Mouse (Mus musculus): ENCODE results near the gene Slc6a8. TPM values are rescaled to one million over a fixed set of nuclear protein-coding genes. Genes with fewer than 3 reads are reported as not detected.

The Slc6a8 gene
- polyA plus RNA-seq, 1 experiment from 2014 or later = 11.8 TPM

DNA sequence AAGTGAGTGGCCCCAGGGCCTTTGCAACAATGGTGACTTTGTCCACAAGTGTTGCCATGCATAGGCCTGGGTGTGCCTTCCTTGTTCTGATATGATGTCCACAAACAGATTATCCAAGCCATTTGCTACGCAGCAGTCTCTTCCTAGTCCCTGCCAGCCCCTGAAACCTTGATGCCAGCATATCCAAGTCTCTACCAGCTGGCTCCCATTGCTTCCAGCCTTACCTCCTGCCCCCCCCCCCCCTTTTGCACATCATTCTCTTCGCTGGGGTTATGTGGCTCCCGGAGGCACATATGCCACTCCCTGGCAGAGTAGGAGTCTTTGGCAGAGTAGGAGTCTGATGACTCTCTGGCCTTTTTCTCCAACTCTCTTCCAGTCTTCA, 12.7 kb upstream of the Slc6a8 start:
- ATAC-seq (ENCODE audit: insufficient number of reproducible peaks, insufficient read depth, low FRiP score, low read depth) = no peak
- Histone ChIP-seq H3K4me1 (ENCODE audit: control insufficient read depth in 2 of 2, insufficient read depth in 2 of 2, low read length in 2 of 2) (no peaks in the 10 kb centered on the region; a peak in 1 of 4 replicates), H3K9me3 (ENCODE audit: control insufficient read depth, low read length) (no peaks in the 10 kb centered on the region), H3K36me3 (ENCODE audit: control insufficient read depth, insufficient read depth, low read length) (no peaks in the 10 kb centered on the region), H3K4me3 (ENCODE audit: control insufficient read depth in 1 of 2, insufficient read depth in 1 of 2, low read depth in 1 of 2, low read length in 2 of 2) (peak overlapping the region; percentile 46 to 47), H3K9ac (ENCODE audit: low read length) (peak overlapping the region; percentile 72), H3K4me2 (ENCODE audit: low read length) (peak overlapping the region; percentile 77), H3K27ac (replicated peaks in 1 of 2; ENCODE audit: control insufficient read depth in 1 of 2, insufficient read depth in 1 of 2, low read depth in 2 of 2, low read length in 2 of 2) (no peak overlapping the region), H3K27me3 (ENCODE audit: control insufficient read depth, insufficient read depth, low read length) (no peaks in the 10 kb centered on the region)
- 72% methylated on average over 3 of the region's 3 CpGs for WGBS

DNA sequence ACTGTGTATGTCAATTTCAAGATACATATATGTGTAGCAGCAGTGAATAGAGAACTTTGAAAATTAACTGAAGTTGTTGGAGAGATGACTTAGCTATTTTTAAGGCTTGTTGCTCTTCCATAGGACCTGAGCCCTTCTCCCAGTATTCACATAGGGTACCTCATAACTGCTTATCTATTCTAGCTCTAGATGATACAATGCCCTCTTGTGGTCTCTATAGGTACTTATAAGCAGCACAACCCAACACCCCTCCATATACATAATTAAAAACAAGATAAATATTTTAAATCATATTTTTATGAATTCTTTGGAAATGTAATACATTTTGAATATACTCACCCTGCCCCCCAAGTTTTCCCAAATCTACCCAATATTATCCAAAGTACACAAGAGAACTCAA, 9.8 kb upstream of the Slc6a8 start:
- no peak for ATAC-seq (ENCODE audit: insufficient number of reproducible peaks, insufficient read depth, low FRiP score, low read depth)
- H3K9me3 ChIP-seq (ENCODE audit: control insufficient read depth, low read length) = no peaks in the 10 kb centered on the region
- no peaks in the 10 kb centered on the region for H3K27me3 ChIP-seq (ENCODE audit: control insufficient read depth, insufficient read depth, low read length)
- no peak overlapping the region for H3K4me3 ChIP-seq (ENCODE audit: control insufficient read depth in 1 of 2, insufficient read depth in 1 of 2, low read depth in 1 of 2, low read length in 2 of 2)
- no peak overlapping the region for H3K9ac ChIP-seq (ENCODE audit: low read length)
- H3K4me2 ChIP-seq (ENCODE audit: low read length) = no peak overlapping the region
- H3K4me1 ChIP-seq (ENCODE audit: control insufficient read depth in 2 of 2, insufficient read depth in 2 of 2, low read length in 2 of 2) = no peaks in the 10 kb centered on the region; a peak in 1 of 4 replicates
- H3K27ac ChIP-seq (replicated peaks in 1 of 2; ENCODE audit: control insufficient read depth in 1 of 2, insufficient read depth in 1 of 2, low read depth in 2 of 2, low read length in 2 of 2) = no peak overlapping the region
- no peaks in the 10 kb centered on the region for H3K36me3 ChIP-seq (ENCODE audit: control insufficient read depth, insufficient read depth, low read length)

DNA sequence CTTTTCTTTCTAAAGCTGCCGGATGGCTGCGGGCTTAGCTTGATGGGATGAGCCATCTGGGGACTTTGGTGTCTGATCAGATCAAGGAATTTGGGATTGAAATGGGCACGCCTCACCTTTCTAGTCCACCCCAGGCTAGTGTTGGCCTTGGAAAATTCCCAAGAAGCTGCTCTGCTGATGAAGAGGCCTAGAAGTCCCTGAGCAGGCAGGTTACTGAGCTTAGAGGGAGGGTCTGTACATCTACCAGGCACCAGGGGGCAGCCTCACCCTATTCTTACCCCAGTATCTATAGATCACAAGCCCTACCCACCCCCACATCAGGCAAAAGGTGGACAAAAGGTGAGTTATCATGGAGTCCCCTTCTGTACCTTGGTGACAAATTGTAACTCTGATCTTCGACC, 919 bp upstream of the Slc6a8 start:
- Histone ChIP-seq H3K27ac (replicated peaks in 1 of 2; ENCODE audit: control insufficient read depth in 1 of 2, insufficient read depth in 1 of 2, low read depth in 2 of 2, low read length in 2 of 2) (no peak overlapping the region), H3K9ac (ENCODE audit: low read length) (no peak overlapping the region), H3K9me3 (ENCODE audit: control insufficient read depth, low read length) (no peaks in the 10 kb centered on the region), H3K4me1 (ENCODE audit: control insufficient read depth in 2 of 2, insufficient read depth in 2 of 2, low read length in 2 of 2) (peaks cover 4 to 5% of the 10 kb centered on the region in 2 experiments; a peak in 2 of 4 replicates), H3K4me2 (ENCODE audit: low read length) (peak overlapping the region; percentile 70; the same call in 1 of the 2 replicates), H3K27me3 (ENCODE audit: control insufficient read depth, insufficient read depth, low read length) (no peaks in the 10 kb centered on the region), H3K36me3 (ENCODE audit: control insufficient read depth, insufficient read depth, low read length) (peaks cover 9% of the 10 kb centered on the region), H3K4me3 (ENCODE audit: control insufficient read depth in 1 of 2, insufficient read depth in 1 of 2, low read depth in 1 of 2, low read length in 2 of 2) (no peak overlapping the region)
- ATAC-seq (ENCODE audit: insufficient number of reproducible peaks, insufficient read depth, low FRiP score, low read depth) = no peak
- 55% methylated on average over 4 of the region's 4 CpGs for WGBS

DNA sequence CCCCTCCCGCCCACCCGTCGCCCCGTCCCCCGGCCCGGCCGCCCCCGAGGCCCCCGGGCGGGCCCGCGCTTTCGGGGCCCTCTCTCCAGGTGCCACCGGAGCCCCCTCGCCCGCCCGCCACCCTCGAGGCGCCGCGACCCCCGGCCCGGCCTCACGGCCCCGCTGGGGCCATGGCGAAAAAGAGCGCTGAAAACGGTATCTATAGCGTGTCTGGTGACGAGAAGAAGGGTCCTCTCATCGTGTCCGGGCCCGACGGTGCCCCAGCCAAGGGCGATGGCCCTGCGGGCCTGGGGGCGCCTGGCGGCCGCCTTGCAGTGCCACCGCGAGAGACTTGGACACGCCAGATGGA, 643 bp downstream of the Slc6a8 start:
- H3K9ac ChIP-seq (ENCODE audit: low read length) = peak overlapping the region; percentile 86
- H3K9me3 ChIP-seq (ENCODE audit: control insufficient read depth, low read length) = no peaks in the 10 kb centered on the region
- no peak for ATAC-seq (ENCODE audit: insufficient number of reproducible peaks, insufficient read depth, low FRiP score, low read depth)
- H3K27me3 ChIP-seq (ENCODE audit: control insufficient read depth, insufficient read depth, low read length) = no peaks in the 10 kb centered on the region
- H3K4me2 ChIP-seq (ENCODE audit: low read length) = peak overlapping the region; percentile 70
- H3K4me1 ChIP-seq (ENCODE audit: control insufficient read depth in 2 of 2, insufficient read depth in 2 of 2, low read length in 2 of 2) = peaks cover 4 to 5% of the 10 kb centered on the region in 2 experiments; a peak in 2 of 4 replicates
- WGBS = 20% methylated on average over 36 of the region's 42 CpGs
- H3K36me3 ChIP-seq (ENCODE audit: control insufficient read depth, insufficient read depth, low read length) = peaks cover 25% of the 10 kb centered on the region
- H3K27ac ChIP-seq (replicated peaks in 1 of 2; ENCODE audit: control insufficient read depth in 1 of 2, insufficient read depth in 1 of 2, low read depth in 2 of 2, low read length in 2 of 2) = peak overlapping the region; percentile 51 to 84
- H3K4me3 ChIP-seq (ENCODE audit: control insufficient read depth in 1 of 2, insufficient read depth in 1 of 2, low read depth in 1 of 2, low read length in 2 of 2) = peak overlapping the region; percentile 62 to 63

DNA sequence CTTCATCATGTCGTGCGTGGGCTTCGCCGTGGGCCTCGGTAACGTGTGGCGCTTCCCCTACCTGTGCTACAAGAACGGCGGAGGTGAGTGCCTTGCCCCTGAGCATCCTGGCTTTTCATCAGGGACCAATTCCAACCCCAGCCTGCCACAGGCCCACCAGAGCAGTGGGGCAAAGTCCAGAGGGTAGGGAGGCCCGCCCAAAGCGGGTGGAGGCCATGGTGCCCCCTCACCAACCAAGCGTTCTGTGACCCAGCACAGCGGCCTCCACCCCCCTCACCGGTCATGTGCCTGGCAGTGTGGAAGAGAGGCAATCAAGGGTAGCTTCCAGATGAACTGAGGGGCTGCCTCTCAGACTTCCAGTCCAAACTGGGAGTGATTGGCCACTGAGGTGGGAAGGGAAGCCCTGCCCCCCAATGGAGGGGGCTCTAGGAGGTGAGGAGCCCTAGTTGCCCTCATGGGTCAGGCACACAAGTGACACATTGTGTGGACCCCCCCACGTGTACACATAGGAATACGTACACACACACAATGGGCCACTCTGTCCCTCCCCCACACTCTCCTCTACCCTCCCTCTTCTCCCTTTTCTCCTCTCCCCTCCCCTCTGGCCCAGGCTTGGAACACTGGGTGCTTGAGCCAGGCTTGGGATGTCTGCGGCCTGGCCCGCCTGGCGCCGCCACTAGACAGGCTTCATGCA, 1.2 kb downstream of the Slc6a8 start:
- H3K4me2 ChIP-seq (ENCODE audit: low read length) = peak overlapping the region; percentile 70
- peak overlapping the region; percentile 62 to 63 for H3K4me3 ChIP-seq (ENCODE audit: control insufficient read depth in 1 of 2, insufficient read depth in 1 of 2, low read depth in 1 of 2, low read length in 2 of 2)
- WGBS = 29% methylated on average over 20 of the region's 20 CpGs
- peak overlapping the region; percentile 86 for H3K9ac ChIP-seq (ENCODE audit: low read length)
- H3K4me1 ChIP-seq (ENCODE audit: control insufficient read depth in 2 of 2, insufficient read depth in 2 of 2, low read length in 2 of 2) = peaks cover 4 to 5% of the 10 kb centered on the region in 2 experiments; a peak in 2 of 4 replicates
- peak overlapping the region; percentile 51 to 84 for H3K27ac ChIP-seq (replicated peaks in 1 of 2; ENCODE audit: control insufficient read depth in 1 of 2, insufficient read depth in 1 of 2, low read depth in 2 of 2, low read length in 2 of 2)
- H3K9me3 ChIP-seq (ENCODE audit: control insufficient read depth, low read length) = no peaks in the 10 kb centered on the region
- no peaks in the 10 kb centered on the region for H3K27me3 ChIP-seq (ENCODE audit: control insufficient read depth, insufficient read depth, low read length)
- 0 out of 2 replicates have a peak, but pooled peaks have one; percentile 12 for ATAC-seq (ENCODE audit: insufficient number of reproducible peaks, insufficient read depth, low FRiP score, low read depth)
- H3K36me3 ChIP-seq (ENCODE audit: control insufficient read depth, insufficient read depth, low read length) = peaks cover 30% of the 10 kb centered on the region

DNA sequence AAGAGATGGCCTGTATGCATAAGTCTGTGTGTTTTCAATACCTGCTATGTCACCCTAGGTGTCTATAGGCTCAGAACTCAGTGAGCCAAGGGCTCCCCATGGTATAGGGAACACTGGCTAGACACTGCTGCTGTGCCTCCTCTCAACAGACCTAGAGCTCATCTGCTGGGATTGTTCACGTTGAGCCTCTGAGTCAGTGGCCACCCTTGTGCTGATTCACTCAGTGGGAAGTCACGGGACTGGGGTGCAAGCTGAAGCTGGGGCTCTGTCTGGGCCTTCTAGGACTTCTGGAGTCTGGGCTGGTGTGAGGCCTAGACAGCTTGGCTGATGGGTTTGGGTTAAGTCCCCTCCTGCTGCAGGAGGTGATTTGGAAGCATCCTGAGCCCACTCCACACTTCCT, 2.3 kb downstream of the Slc6a8 start:
- no peaks in the 10 kb centered on the region for H3K9me3 ChIP-seq (ENCODE audit: control insufficient read depth, low read length)
- H3K4me1 ChIP-seq (ENCODE audit: control insufficient read depth in 2 of 2, insufficient read depth in 2 of 2, low read length in 2 of 2) = peaks cover 4 to 5% of the 10 kb centered on the region in 2 experiments; a peak in 2 of 4 replicates
- peak overlapping the region; percentile 86 for H3K9ac ChIP-seq (ENCODE audit: low read length)
- peak overlapping the region; percentile 70 for H3K4me2 ChIP-seq (ENCODE audit: low read length)
- H3K36me3 ChIP-seq (ENCODE audit: control insufficient read depth, insufficient read depth, low read length) = peaks cover 41% of the 10 kb centered on the region
- peak overlapping the region; percentile 62 to 63; a peak in 1 of 4 replicates for H3K4me3 ChIP-seq (ENCODE audit: control insufficient read depth in 1 of 2, insufficient read depth in 1 of 2, low read depth in 1 of 2, low read length in 2 of 2)
- no peak for ATAC-seq (ENCODE audit: insufficient number of reproducible peaks, insufficient read depth, low FRiP score, low read depth)
- no peaks in the 10 kb centered on the region for H3K27me3 ChIP-seq (ENCODE audit: control insufficient read depth, insufficient read depth, low read length)
- no peak overlapping the region for H3K27ac ChIP-seq (replicated peaks in 1 of 2; ENCODE audit: control insufficient read depth in 1 of 2, insufficient read depth in 1 of 2, low read depth in 2 of 2, low read length in 2 of 2)
- 78% methylated on average over 2 of the region's 2 CpGs for WGBS

DNA sequence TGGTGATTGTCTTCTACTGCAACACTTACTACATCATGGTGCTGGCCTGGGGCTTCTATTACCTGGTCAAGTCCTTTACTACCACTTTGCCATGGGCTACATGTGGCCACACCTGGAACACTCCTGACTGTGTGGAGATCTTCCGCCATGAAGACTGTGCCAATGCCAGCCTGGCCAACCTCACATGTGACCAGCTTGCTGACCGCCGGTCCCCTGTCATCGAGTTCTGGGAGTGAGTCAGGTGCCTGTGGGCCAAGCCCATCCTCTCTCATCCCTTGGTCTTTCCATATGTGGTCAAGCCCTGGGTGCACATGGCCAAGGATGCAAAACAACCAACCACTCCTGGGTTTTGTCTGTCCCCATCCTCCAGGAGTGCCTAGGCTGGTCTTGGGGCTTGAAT, 3.7 kb downstream of the Slc6a8 start:
- H3K4me3 ChIP-seq (ENCODE audit: control insufficient read depth in 1 of 2, insufficient read depth in 1 of 2, low read depth in 1 of 2, low read length in 2 of 2) = no peak overlapping the region
- H3K36me3 ChIP-seq (ENCODE audit: control insufficient read depth, insufficient read depth, low read length) = peaks cover 56% of the 10 kb centered on the region
- H3K9me3 ChIP-seq (ENCODE audit: control insufficient read depth, low read length) = no peaks in the 10 kb centered on the region
- H3K4me2 ChIP-seq (ENCODE audit: low read length) = no peak overlapping the region
- H3K9ac ChIP-seq (ENCODE audit: low read length) = no peak overlapping the region
- no peaks in the 10 kb centered on the region for H3K27me3 ChIP-seq (ENCODE audit: control insufficient read depth, insufficient read depth, low read length)
- WGBS = 92% methylated on average over 4 of the region's 4 CpGs
- H3K4me1 ChIP-seq (ENCODE audit: control insufficient read depth in 2 of 2, insufficient read depth in 2 of 2, low read length in 2 of 2) = peaks cover 4 to 5% of the 10 kb centered on the region in 2 experiments; a peak in 2 of 4 replicates
- H3K27ac ChIP-seq (replicated peaks in 1 of 2; ENCODE audit: control insufficient read depth in 1 of 2, insufficient read depth in 1 of 2, low read depth in 2 of 2, low read length in 2 of 2) = no peak overlapping the region
- no peak for ATAC-seq (ENCODE audit: insufficient number of reproducible peaks, insufficient read depth, low FRiP score, low read depth)

DNA sequence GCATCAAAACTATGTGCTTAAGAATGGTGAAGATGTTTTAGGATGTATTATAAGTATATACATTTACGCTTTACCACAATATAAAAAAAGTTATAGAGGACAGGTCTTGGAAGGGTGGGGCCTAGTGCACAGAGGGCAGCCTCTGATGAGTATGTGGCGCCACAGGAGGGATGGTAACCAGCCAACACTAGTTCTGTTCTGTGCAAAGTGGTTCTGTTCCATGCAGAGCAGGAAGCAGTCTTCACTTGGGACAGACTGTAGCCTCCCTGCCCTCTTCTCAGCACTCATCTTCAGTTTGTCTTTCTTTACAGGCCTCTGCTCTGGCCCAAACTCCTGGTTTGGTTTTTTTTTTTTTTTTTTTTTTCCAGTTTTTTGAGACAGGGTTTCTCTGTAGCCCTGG, 11.2 kb downstream of the Slc6a8 start:
- peaks cover 72% of the 10 kb centered on the region for H3K36me3 ChIP-seq (ENCODE audit: control insufficient read depth, insufficient read depth, low read length)
- no peak overlapping the region for H3K9ac ChIP-seq (ENCODE audit: low read length)
- ATAC-seq (ENCODE audit: insufficient number of reproducible peaks, insufficient read depth, low FRiP score, low read depth) = no peak
- H3K4me2 ChIP-seq (ENCODE audit: low read length) = no peak overlapping the region
- no peak overlapping the region for H3K4me3 ChIP-seq (ENCODE audit: control insufficient read depth in 1 of 2, insufficient read depth in 1 of 2, low read depth in 1 of 2, low read length in 2 of 2)
- 82% methylated on average over 2 of the region's 2 CpGs for whole genome bisulfite sequencing
- H3K9me3 ChIP-seq (ENCODE audit: control insufficient read depth, low read length) = no peaks in the 10 kb centered on the region
- H3K4me1 ChIP-seq (ENCODE audit: control insufficient read depth in 2 of 2, insufficient read depth in 2 of 2, low read length in 2 of 2) = peaks cover 4% of the 10 kb centered on the region in 2 experiments; a peak in 2 of 4 replicates
- no peak overlapping the region for H3K27ac ChIP-seq (replicated peaks in 1 of 2; ENCODE audit: control insufficient read depth in 1 of 2, insufficient read depth in 1 of 2, low read depth in 2 of 2, low read length in 2 of 2)
- no peaks in the 10 kb centered on the region for H3K27me3 ChIP-seq (ENCODE audit: control insufficient read depth, insufficient read depth, low read length)
